Mouse (Mus musculus) heart, embryonic 12.5 days (tissue): ENCODE measurements around the gene Klf2. TPM values are rescaled to one million over a fixed set of nuclear protein-coding genes. Genes with fewer than 3 reads are reported as not detected.

Experiments
- ATAC-seq: fragments of 200-750 bp; cut with Nextera tagmentation; 2 replicates; pipeline ENCODE4 v1.8.0; 2017; ENCODE audit warnings: moderate TSS enrichment, moderate library complexity; ENCODE audit not compliant: insufficient number of reproducible peaks, low FRiP score
- H3K27ac ChIP-seq: fragments of 300-500 bp; sonication (generic); 2 replicates; pipeline ENCODE4 v1.5.1; 2016; ENCODE audit warnings: mild to moderate bottlenecking, moderate library complexity; ENCODE audit not compliant: poor library complexity, severe bottlenecking
- H3K27me3 ChIP-seq: fragments of 300-500 bp; sonication (generic); replicated peaks from 2 replicates; pipeline ENCODE4 v1.6.1; 2016; ENCODE audit warnings: mild to moderate bottlenecking, moderate library complexity
- H3K36me3 ChIP-seq: fragments of 300-500 bp; sonication (generic); 2 replicates; pipeline ENCODE4 v1.6.1; 2016; ENCODE audit warnings: mild to moderate bottlenecking, moderate library complexity
- H3K4me1 ChIP-seq: fragments of 300-500 bp; sonication (generic); replicated peaks from 2 replicates; pipeline ENCODE4 v1.6.1; 2016; ENCODE audit warnings: mild to moderate bottlenecking
- H3K4me2 ChIP-seq: fragments of 300-500 bp; sonication (generic); 2 replicates; pipeline ENCODE4 v1.6.1; 2016; ENCODE audit warnings: mild to moderate bottlenecking, moderate library complexity
- H3K4me3 ChIP-seq: fragments of 300-500 bp; sonication (generic); 2 replicates; pipeline ENCODE4 v1.5.1; 2016; ENCODE audit warnings: mild to moderate bottlenecking
- H3K9ac ChIP-seq: fragments of 300-500 bp; sonication (generic); 2 replicates; pipeline ENCODE4 v1.6.1; 2016; ENCODE audit warnings: mild to moderate bottlenecking, moderate library complexity
- H3K9me3 ChIP-seq: fragments of 300-500 bp; sonication (generic); replicated peaks from 2 replicates; pipeline ENCODE4 v1.6.1; 2016; ENCODE audit warnings: mild to moderate bottlenecking, moderate library complexity
- WGBS: fragments of 180-500 bp; shearing (Covaris S2); methylation state at CpG from one replicate; pipeline ENCODE4 v1.1.7; 2016; 5-methylcytosine and 5-hydroxymethylcytosine counted together
- polyA plus RNA-seq: library from polyadenylated mRNA; unstranded; fragments of >200 nt; fragmentation: Nextera tagmentation; extraction: Ambion mirVana; gene quantifications from 2 replicates; pipeline ENCODE4 v1.2.1, GENCODE M21; 2016

Gene Klf2
- polyA plus RNA-seq, 1 experiment from 2014 or later: 28.1 TPM

- H3K27ac ChIP-seq: no peak overlapping the region
- peaks cover 2% of the 10 kb centered on the region; the same call in 1 of the 2 replicates for H3K4me1 ChIP-seq
- no peaks in the 10 kb centered on the region for H3K36me3 ChIP-seq
- H3K4me2 ChIP-seq: no peak overlapping the region
- no peaks in the 10 kb centered on the region for H3K27me3 ChIP-seq
- no peak for ATAC-seq
- H3K4me3 ChIP-seq: no peak overlapping the region
- H3K9me3 ChIP-seq: no peaks in the 10 kb centered on the region
- no peak overlapping the region for H3K9ac ChIP-seq
Observed at GRCm38 (mm10) chr8:72289051-72289450, 29.8 kb upstream of the Klf2 start.

DNA sequence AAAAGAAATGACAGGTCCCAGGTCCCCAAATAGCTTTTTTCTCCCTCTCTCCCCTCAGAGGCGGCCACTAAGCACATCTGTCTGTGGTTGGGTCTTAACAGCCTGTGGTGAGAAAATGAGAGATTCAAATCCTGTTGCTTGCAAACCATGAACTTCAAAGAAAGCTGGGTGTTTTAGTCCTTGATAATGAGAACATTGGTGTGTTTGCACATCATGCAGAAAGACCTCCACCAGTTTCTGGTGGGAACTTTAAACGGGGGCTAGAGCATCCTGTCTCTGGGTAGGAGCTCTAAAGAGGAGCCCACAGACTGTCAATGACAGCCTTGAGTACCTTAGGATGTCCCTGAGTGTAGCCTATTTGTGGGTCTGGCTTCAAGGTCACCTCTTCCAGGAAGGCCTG is 27.7 kb upstream of the Klf2 start:
- no peaks in the 10 kb centered on the region for H3K36me3 ChIP-seq
- no peak overlapping the region for H3K4me2 ChIP-seq
- no peaks in the 10 kb centered on the region for H3K9me3 ChIP-seq
- peaks cover 21% of the 10 kb centered on the region for H3K4me1 ChIP-seq
- H3K27ac ChIP-seq: no peak overlapping the region
- no peaks in the 10 kb centered on the region for H3K27me3 ChIP-seq
- 51% methylated on average over 2 of the region's 2 CpGs for WGBS
- no peak overlapping the region for H3K9ac ChIP-seq
- no peak for ATAC-seq
- no peak overlapping the region for H3K4me3 ChIP-seq

GRCm38 (mm10) chr8:72293309-72293708 is 25.5 kb upstream of the Klf2 start:
- Histone ChIP-seq H3K4me3 (no peak overlapping the region), H3K4me2 (no peak overlapping the region), H3K27me3 (no peaks in the 10 kb centered on the region), H3K9ac (no peak overlapping the region), H3K4me1 (peaks cover 22% of the 10 kb centered on the region), H3K36me3 (no peaks in the 10 kb centered on the region), H3K9me3 (no peaks in the 10 kb centered on the region), H3K27ac (no peak overlapping the region)
- ATAC-seq: no peak

DNA sequence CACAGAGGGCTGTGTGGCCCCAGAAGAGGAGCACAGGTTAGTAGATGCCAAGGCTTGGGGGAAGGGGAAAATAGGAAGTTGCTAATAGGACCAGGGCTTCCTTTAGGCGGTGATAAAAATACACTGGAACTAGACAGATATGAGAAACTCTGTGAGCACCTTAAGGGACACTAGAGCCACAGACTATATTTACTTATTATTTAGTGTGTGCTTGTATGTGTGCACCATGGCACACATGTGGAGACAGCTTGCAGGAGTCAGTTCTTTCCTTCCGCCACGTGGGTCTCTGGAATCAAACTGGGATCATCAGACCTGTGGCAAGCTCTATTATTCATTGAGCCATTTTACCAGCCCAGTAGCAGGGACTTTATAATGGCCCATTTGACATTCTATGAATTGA is 23.7 kb upstream of the Klf2 start:
- ATAC-seq: no peak
- Histone ChIP-seq H3K4me3 (no peak overlapping the region), H3K4me2 (no peak overlapping the region), H3K36me3 (no peaks in the 10 kb centered on the region), H3K4me1 (peaks cover 22% of the 10 kb centered on the region), H3K9ac (0 out of 2 replicates have a peak overlapping the region, but pooled peaks have one; percentile 38), H3K27me3 (no peaks in the 10 kb centered on the region), H3K27ac (peak overlapping the region; percentile 96), H3K9me3 (no peaks in the 10 kb centered on the region)
- WGBS: 53% methylated on average over 3 of the region's 3 CpGs

DNA sequence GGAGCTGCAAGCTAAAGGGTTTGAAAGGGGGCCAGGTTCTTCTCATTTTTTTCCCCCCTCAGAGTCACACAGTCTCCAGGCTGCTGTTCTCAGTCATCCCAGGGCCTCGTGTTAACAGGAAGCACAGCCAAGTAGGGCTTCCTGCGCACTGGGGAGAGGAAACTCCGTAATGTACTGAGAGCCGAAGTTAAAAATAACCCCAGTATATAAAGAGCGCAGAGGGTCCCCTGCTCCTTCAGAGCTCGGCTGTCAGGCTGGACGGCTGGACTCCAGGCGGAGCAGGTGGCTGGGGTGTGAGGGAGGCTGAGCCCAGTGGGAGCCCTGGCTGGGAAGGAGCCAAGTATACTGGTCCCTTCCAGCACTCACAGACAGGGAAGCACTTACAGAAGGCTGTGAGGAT is 23.2 kb upstream of the Klf2 start:
- ATAC-seq: peak; percentile 93
- Histone ChIP-seq H3K36me3 (no peaks in the 10 kb centered on the region), H3K4me2 (peak overlapping the region; percentile 23; the same call in 1 of the 2 replicates), H3K27me3 (no peaks in the 10 kb centered on the region; the same call in 1 of the 2 replicates), H3K9ac (0 out of 2 replicates have a peak overlapping the region, but pooled peaks have one; percentile 38), H3K27ac (peak overlapping the region; percentile 96), H3K4me3 (no peak overlapping the region), H3K4me1 (peaks cover 22% of the 10 kb centered on the region), H3K9me3 (no peaks in the 10 kb centered on the region)
- 7% methylated on average over 8 of the region's 8 CpGs for WGBS

- Histone ChIP-seq H3K4me1 (peaks cover 22% of the 10 kb centered on the region), H3K9me3 (no peaks in the 10 kb centered on the region), H3K27me3 (no peaks in the 10 kb centered on the region; the same call in 1 of the 2 replicates), H3K9ac (no peak overlapping the region), H3K27ac (0 out of 2 replicates have a peak overlapping the region, but pooled peaks have one; percentile 44), H3K4me3 (no peak overlapping the region), H3K36me3 (no peaks in the 10 kb centered on the region), H3K4me2 (no peak overlapping the region)
- WGBS: 90% methylated on average over 8 of the region's 8 CpGs
- ATAC-seq: no peak
Observed at GRCm38 (mm10) chr8:72296561-72296960, 22.3 kb upstream of the Klf2 start.

DNA sequence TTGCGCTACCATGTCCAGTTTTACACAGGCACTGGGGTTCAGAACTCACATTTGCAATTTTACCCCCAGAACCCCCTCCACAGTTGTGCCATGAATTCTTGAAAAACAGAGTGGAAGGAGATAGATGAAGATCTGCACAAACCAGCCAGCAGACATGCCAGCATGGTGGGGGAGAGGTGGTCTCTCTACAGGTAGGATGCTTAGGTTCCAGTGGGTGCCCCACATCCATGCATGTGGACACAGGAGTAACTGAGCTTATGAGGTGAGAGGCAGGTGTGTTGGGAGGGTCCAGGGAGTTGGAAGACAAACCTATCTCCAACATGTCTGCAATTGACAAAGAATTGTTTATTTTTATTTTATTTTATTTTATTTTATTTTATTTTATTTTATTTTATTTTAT is 19.9 kb upstream of the Klf2 start:
- no peak overlapping the region for H3K4me3 ChIP-seq
- no peaks in the 10 kb centered on the region for H3K36me3 ChIP-seq
- no peak overlapping the region for H3K27ac ChIP-seq
- peaks cover 32% of the 10 kb centered on the region for H3K4me1 ChIP-seq
- no peaks in the 10 kb centered on the region; the same call in 1 of the 2 replicates for H3K27me3 ChIP-seq
- ATAC-seq: no peak
- no peaks in the 10 kb centered on the region for H3K9me3 ChIP-seq
- H3K4me2 ChIP-seq: no peak overlapping the region
- no peak overlapping the region for H3K9ac ChIP-seq
- 80% methylated on average over 1 of the region's 1 CpGs for WGBS

- no peaks in the 10 kb centered on the region for H3K36me3 ChIP-seq
- H3K27ac ChIP-seq: no peak overlapping the region
- peaks cover 15% of the 10 kb centered on the region for H3K4me1 ChIP-seq
- H3K4me3 ChIP-seq: no peak overlapping the region
- WGBS: 71% methylated on average over 9 of the region's 9 CpGs
- no peak overlapping the region for H3K9ac ChIP-seq
- H3K4me2 ChIP-seq: no peak overlapping the region
- ATAC-seq: no peak
- H3K9me3 ChIP-seq: no peaks in the 10 kb centered on the region
- no peaks in the 10 kb centered on the region; the same call in 1 of the 2 replicates for H3K27me3 ChIP-seq
Observed at GRCm38 (mm10) chr8:72300654-72301400, 18.0 kb upstream of the Klf2 start.

DNA sequence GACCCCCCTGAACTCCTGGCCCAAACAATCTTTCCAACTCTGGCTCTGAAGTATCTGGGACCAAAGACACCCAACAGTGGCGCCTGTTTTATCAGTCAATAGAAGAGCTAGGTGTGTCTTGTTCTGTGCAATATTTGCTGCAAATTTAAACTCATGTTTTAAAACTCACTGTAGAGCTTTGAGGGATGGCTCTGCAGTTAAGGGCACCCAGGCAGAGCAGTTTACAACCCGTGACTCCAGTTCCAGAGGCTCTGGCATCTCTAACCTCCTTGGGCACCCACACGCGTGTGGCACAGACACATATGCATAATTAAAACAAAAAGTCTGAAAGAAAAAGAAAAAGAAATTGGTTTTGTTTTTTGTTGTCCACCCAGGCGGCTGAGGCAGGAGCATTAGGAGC is 17.3 kb upstream of the Klf2 start:
- Histone ChIP-seq H3K27me3 (no peaks in the 10 kb centered on the region; the same call in 1 of the 2 replicates), H3K27ac (no peak overlapping the region), H3K4me1 (peaks cover 11% of the 10 kb centered on the region), H3K36me3 (no peaks in the 10 kb centered on the region), H3K9me3 (no peaks in the 10 kb centered on the region), H3K9ac (no peak overlapping the region), H3K4me3 (no peak overlapping the region), H3K4me2 (no peak overlapping the region)
- 76% methylated on average over 5 of the region's 5 CpGs for WGBS
- no peak for ATAC-seq

- H3K27me3 ChIP-seq: no peaks in the 10 kb centered on the region; the same call in 1 of the 2 replicates
- no peak overlapping the region for H3K4me2 ChIP-seq
- no peaks in the 10 kb centered on the region for H3K36me3 ChIP-seq
- peaks cover 14% of the 10 kb centered on the region for H3K4me1 ChIP-seq
- H3K9ac ChIP-seq: peak overlapping the region; percentile 52; the same call in 1 of the 2 replicates
- H3K4me3 ChIP-seq: no peak overlapping the region
- peak overlapping the region; percentile 34; the same call in 1 of the 2 replicates for H3K27ac ChIP-seq
- WGBS: 46% methylated on average over 8 of the region's 8 CpGs
- ATAC-seq: no peak
- H3K9me3 ChIP-seq: no peaks in the 10 kb centered on the region
Observed at GRCm38 (mm10) chr8:72302986-72303612, 15.7 kb upstream of the Klf2 start.

- peak; percentile 56; the same call in 1 of the 2 replicates for ATAC-seq
Observed at GRCm38 (mm10) chr8:72303633-72304032, 15.2 kb upstream of the Klf2 start.

More at GRCm38 (mm10) chr8:72303633-72304032, 15.2 kb upstream of the Klf2 start:
- H3K4me2 ChIP-seq: no peak overlapping the region
- H3K4me3 ChIP-seq: no peak overlapping the region
- H3K27ac ChIP-seq: no peak overlapping the region
- peaks cover 20% of the 10 kb centered on the region for H3K4me1 ChIP-seq
- H3K36me3 ChIP-seq: no peaks in the 10 kb centered on the region
- no peaks in the 10 kb centered on the region for H3K9me3 ChIP-seq
- H3K27me3 ChIP-seq: no peaks in the 10 kb centered on the region; the same call in 1 of the 2 replicates
- no peak overlapping the region for H3K9ac ChIP-seq
- 52% methylated on average over 8 of the region's 8 CpGs for WGBS
